Mouse (Mus musculus) Muller cell, postnatal 12 days (primary cell): Measurements from ENCODE around the gene Zfp825.
A peak's percentile ranks its signal among the peaks of the same experiment; 100 is the strongest.
"Not testable (repeated sequence)": the region's sequence is repeated elsewhere in the genome, so short reads cannot be mapped to it uniquely, and the experiment has no call there.

ENCODE experiments used
- DNase-seq: peaks from one replicate; pipeline ENCODE4 v3.0.0-alpha.2; 2015; ENCODE audit errors: inconsistent ontology term

Gene Zfp825

GRCm38 (mm10) chr13:74493911-74494679 lies at the start of gene Zfp825:
TSS of gene Zfp825 (minus strand) at chr13:74493992.
- DNase-seq = peak; percentile 83

- DNase-seq = not testable (repeated sequence)
Measured at GRCm38 (mm10) chr13:74535418-74535817, 41.6 kb upstream of the Zfp825 start.

- peak; percentile 56 for DNase-seq
Measured at GRCm38 (mm10) chr13:74534864-74535263, 41.1 kb upstream of the Zfp825 start.

- no peak for DNase-seq
Measured at GRCm38 (mm10) chr13:74534096-74534495, 40.3 kb upstream of the Zfp825 start.

GRCm38 (mm10) chr13:74531251-74531650 lies 37.5 kb upstream of the Zfp825 start:
- not testable (repeated sequence) for DNase-seq

GRCm38 (mm10) chr13:74529372-74529715 lies 35.6 kb upstream of the Zfp825 start:
- DNase-seq = not testable (repeated sequence)

GRCm38 (mm10) chr13:74528519-74529371 lies 35.0 kb upstream of the Zfp825 start:
- DNase-seq = not testable (repeated sequence)

- peak; percentile 79 for DNase-seq
Measured at GRCm38 (mm10) chr13:74522481-74523237, 28.9 kb upstream of the Zfp825 start.

GRCm38 (mm10) chr13:74522141-74522480 lies 28.3 kb upstream of the Zfp825 start:
- DNase-seq = not testable (repeated sequence)

- DNase-seq = not testable (repeated sequence)
Measured at GRCm38 (mm10) chr13:74507981-74508380, 14.2 kb upstream of the Zfp825 start.

- not testable (repeated sequence) for DNase-seq
Measured at GRCm38 (mm10) chr13:74502851-74503250, 9.1 kb upstream of the Zfp825 start.

GRCm38 (mm10) chr13:74499696-74500095 lies 5.9 kb upstream of the Zfp825 start:
- not testable (repeated sequence) for DNase-seq

- DNase-seq = not testable (repeated sequence)
Measured at GRCm38 (mm10) chr13:74484326-74484725, 9.5 kb downstream of the Zfp825 start.

- DNase-seq = not testable (repeated sequence)
Measured at GRCm38 (mm10) chr13:74471468-74471867, 22.3 kb downstream of the Zfp825 start.

GRCm38 (mm10) chr13:74462699-74463385 lies 30.9 kb downstream of the Zfp825 start:
- DNase-seq = peak; percentile 89

GRCm38 (mm10) chr13:74462318-74462698 lies 31.5 kb downstream of the Zfp825 start:
- not testable (repeated sequence) for DNase-seq

- no peak for DNase-seq
Measured at GRCm38 (mm10) chr13:74439895-74440294, 53.9 kb downstream of the Zfp825 start.
